Mouse (Mus musculus) erythroblast, adult 5-6 weeks (primary cell): ENCODE data around the gene Crb1. TPM values are rescaled to one million over a fixed set of nuclear protein-coding genes. Genes with fewer than 3 reads are reported as not detected.
A peak's percentile ranks its signal among the peaks of the same experiment; 100 is the strongest.
"Not testable (repeated sequence)": the region's sequence is repeated elsewhere in the genome, so short reads cannot be mapped to it uniquely, and the experiment has no call there.

Source experiments
- ATAC-seq: replicated peaks from 2 replicates; pipeline ENCODE4 v1.8.0; 2016; ENCODE audit warnings: moderate number of reproducible peaks, mild to moderate bottlenecking, moderate TSS enrichment, inconsistent platforms; ENCODE audit not compliant: poor library complexity, low FRiP score, severe bottlenecking
- total RNA-seq, 2 experiments: library from RNA; stranded (forward) in 1 of 2; stranded (reverse) in 1 of 2; fragments of 150-400 nt in 1 of 2; fragments of 200-764, 138-1000 nt in 1 of 2; gene quantifications; 2 replicates each; pipeline versions ENCODE4 v1.2.3 to v1.2.4; 2015 to 2017; ENCODE audit warnings: low replicate concordance in 2 of 2

Crb1 gene
- 0.84 TPM in 1 of 2 replicates, not detected in the other for total RNA-seq (2015; ENCODE audit: low replicate concordance)
- not detected in 2 replicates for total RNA-seq (2017; ENCODE audit: low replicate concordance)

DNA sequence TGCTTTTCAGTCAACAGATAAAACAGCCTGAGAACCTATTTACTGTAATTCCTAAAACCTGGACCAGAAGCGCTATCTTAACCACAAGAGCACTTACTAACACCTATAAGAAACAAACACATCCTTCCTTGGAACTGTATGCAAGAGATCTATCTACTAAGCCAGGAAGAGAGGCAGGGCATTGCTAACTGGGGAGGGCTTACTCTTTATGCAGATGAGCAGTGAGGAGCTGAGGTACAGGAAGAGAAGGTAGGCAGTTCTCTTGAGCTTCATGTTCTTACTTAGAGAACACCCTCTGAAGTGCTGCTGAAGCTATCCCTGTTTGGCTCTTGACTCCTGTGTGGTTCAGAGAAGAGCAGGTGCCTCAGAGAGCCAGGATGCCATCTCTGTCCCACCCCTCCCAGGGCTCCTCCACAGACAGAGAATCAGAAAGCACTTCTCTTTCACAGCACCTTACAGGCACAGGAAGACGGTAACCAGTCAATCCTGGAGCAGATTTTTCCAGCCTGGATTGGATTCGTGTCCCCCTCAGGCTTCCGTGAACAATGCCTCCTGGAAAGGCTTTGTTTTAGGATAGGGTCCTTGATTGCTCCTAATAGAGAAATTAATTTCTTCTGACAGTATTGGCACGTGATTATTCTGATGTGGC, at the start of gene Crb1:
Crb1 (minus strand) TSS at position 463 of the 649 bp plus-strand sequence.
- no peak for ATAC-seq

DNA sequence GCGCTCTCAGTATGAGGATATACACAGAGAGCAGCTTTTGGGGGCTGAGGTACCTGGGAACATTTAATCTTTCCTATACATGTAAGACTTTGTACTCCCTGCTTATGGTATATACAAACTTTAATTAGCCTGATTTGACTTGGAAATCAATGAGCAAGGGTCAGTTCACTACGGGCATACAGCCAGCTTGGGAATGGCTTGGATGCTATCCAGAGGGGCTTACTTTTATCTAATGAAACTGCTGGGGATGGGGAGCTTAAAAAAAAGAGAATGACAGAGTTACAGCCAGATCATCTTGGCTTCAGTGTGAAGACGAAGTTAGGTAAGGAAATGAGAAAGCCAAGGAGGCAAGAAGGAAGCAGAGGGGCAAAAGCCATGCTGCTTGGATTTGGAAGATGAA, 48.1 kb upstream of the Crb1 start:
- ATAC-seq, result no peak

DNA sequence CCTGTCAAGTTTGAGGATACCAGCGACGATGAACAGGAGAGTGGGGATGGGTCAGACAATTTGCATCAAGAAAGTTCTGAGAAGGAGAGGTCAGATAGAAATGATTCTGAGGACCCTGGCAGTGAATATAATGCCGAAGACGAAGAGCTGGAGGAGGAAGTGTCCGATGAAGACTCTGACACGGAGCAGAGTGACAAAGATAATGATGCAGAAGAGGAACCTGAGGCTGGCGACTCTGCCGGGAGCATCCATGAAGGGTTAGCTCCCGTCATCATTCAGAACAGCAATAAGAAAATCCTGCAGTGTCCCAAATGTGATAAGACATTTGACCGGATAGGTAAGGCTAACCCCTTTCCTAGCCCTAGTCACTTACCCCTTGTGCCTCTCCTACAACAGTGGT, 47.0 kb upstream of the Crb1 start:
- ATAC-seq, result no peak

DNA sequence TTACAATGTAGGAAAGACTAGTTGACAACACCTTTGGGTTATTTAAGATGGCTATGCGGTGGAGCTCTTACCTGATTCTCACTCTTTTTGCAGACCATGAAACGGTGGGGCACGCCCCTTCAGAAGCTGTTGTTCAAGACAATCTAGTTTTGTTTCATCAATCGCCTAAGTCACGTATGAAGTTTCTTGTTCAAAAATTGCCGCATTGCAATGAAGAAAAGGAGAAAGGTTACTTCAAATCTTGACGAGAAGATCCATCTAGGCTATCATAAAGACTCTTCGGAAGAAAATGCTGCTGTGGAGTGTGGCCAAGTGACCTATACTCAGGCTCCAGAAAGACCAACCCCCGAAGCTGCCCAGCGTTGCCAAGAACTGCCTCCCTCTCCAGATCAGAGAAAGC, 46.0 kb upstream of the Crb1 start:
- ATAC-seq, result no peak

DNA sequence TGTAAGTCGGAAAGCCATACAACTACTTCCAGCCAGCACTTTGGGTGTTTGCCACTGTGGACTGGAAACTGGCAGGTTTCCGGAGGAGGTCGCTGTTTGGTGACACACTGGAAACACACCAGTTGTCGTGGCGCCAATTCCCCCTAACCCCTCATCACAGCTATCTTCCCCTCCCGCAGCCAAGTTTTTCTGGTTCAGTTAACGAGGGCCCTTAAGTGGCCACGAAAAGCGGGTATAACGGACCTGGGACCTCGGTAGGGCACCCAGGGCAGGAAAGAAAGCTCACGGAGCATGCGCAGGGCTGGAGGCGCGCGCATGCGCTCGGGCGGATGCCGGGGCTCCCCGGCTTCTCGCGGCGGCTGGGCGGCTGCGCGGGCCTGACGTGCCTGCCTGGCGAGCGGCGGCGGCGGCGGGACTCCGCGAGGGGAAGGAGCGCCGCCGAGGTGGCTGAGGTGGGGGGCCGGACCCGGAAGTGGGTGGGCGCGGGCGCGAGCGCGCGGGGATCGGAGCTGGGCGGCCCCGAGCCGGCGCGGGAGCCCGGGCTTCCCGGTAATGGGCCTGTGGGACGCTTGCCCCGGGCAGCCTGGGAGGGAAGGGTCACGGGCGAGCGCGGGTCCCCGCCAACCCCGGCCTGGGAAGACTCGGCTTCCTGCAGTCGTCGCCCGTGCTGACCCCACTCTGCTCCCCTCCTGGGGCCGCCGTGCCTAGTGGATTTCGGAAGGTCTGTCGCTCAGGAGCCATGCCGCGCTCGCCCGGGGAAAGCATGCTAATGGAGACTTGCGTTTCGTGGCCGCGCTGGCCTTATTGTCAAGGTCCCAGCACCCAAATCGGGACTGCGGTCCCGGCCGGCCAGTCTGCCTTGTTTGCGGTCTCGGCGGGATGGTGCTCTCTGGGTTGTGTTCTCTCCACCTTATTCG, 45.2 kb upstream of the Crb1 start, which contains the start of gene Zbtb41:
Zbtb41 (plus strand) TSS at position 414 of the 917 bp plus-strand sequence.
- peak; percentile 93 for ATAC-seq

DNA sequence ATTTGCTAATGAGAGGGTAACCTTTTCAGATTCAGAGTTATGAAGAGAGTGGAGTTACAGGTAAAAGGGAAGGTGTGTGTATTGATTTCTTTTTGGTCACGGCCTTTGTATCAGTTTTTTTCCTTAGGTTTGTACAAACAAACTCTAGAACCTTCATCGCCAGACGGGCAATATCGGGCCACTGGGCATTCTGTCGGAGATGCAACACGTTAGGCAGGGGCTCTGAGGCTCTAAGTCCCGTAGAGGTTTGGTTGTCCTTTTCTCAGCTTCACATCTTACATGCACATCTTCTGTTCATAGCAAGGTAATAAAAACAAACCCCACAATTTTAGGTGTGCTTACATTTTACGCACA, 44.6 kb upstream of the Crb1 start:
- ATAC-seq, result peak; percentile 72

DNA sequence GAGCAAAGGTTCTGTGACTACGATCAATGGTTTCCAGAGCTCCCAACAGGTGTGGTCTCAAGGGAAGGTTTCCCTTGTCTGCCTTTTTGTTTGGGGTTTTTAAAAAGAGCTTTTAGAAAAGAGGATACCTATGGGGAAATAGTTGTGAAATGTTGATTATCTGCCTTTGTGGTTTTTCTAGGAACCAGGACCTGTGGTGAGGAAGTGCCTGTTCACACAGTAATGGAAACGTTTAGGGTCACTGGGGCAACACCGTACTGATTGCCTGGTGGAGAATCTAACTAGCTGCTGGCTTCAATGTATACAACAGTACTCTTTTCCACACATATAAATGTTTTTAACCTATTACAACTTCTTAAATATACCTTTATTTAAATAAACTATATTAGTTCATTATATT, 36.6 kb upstream of the Crb1 start:
- no peak for ATAC-seq

DNA sequence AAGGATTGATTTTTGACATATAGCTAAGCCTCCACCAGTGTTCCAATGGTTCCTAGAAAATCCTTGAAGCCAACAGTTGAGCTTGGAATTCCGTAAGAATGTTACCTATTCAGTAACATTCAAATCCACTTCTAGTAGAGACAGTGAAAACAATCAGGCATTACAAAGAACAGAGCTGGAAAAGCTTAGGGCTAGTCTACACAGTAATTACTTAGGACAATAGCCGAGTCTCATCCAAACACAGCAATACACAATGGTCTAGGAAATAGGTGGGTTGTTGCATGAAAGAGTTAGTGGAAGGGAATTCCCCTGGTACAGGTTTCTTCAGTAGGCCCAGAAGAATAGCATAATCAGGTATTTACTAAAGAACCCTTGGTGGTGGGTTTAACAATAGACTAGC, 35.5 kb upstream of the Crb1 start:
- not testable (repeated sequence) for ATAC-seq

DNA sequence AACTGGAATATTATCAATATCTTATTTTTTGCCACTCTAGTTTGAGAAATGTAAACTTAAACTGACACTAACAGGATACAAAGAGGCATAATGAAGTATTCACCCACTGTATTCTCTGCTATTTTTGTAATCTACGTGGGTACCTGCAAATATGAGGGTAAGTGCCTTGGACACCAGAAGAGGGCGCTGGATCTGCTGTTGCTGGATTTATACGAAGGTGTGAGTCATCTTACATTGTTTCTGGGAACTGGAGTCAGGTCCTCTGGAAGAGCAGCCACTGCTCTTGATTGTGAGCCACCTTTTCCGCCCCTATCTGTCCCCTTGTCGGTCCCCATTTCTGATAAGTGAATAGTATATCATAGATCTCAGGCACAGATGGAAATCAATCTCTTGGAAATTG, 30.8 kb upstream of the Crb1 start:
- ATAC-seq, result no peak

DNA sequence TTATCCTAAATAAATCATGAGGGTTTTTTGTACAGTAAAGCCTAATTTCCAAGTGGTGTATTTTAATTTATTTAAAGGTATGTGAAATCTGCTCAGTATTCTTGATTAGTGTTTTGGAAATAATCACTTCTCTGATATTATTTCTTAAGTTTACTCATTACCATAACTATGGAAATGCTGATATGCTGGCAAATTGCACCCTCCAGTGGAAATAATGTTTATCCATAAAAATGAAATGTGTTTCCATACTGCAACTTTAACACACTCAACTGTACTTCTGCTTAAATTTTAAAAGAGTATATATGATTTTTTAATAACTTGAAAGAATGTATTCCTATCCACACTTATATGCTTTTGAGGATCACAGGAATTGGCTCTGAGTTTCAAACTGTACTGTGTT, 28.9 kb upstream of the Crb1 start:
- no peak for ATAC-seq

DNA sequence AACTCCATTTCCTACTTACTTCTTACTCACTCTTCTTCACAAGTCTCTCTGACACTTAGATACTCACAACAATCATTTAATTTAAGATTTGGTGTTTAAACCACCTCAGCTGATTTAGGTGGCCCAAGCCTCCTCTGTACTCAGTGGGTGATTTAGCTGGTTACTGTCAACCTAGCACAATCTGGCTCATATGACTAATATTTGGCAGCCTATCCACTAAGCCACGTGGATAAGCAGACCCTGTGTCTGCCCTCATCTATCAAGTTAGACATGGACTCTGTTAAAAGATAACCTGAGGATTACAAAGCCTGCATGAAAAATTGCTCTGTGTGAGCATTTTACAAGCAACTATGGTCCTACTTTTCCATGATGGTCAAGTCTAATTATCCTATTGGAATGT, 19.7 kb upstream of the Crb1 start:
- ATAC-seq, result no peak

DNA sequence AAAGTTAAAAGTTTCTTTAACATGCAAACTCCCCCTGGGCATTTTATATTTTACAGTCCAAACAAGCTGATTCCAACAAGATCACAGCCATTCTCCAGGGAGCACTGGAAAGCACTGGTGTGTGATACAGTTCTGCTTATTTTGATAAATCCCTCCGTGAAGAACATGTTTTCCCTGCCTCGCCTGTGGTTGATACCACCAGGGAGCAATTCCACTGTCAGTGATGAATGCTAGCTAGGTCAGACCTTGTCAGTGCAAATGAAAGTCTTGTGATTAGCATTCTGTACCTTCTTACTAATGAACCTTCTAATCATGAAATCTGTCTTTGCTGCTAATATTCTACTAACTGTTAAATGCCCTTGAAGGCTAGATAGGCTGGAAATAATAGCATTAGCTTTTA, 14.8 kb upstream of the Crb1 start:
- no peak for ATAC-seq

DNA sequence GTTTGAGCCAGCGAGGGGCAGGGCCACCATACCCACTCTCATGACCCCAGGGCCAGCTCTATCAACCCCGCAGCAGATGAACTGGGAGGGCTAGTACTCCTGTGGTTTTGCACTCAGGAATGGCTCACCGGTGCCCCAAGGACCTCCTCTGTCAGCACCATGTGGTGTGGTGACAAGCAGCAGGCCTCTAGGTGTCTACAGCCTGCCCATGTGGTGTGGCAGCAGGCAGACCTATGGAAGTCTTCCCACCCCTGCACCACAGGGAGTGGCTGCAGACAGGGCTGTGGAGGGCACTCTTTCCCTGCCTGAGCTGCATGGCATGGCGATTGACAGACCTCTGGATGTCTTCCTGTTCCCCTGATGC, 2.7 kb upstream of the Crb1 start:
- no peak for ATAC-seq

DNA sequence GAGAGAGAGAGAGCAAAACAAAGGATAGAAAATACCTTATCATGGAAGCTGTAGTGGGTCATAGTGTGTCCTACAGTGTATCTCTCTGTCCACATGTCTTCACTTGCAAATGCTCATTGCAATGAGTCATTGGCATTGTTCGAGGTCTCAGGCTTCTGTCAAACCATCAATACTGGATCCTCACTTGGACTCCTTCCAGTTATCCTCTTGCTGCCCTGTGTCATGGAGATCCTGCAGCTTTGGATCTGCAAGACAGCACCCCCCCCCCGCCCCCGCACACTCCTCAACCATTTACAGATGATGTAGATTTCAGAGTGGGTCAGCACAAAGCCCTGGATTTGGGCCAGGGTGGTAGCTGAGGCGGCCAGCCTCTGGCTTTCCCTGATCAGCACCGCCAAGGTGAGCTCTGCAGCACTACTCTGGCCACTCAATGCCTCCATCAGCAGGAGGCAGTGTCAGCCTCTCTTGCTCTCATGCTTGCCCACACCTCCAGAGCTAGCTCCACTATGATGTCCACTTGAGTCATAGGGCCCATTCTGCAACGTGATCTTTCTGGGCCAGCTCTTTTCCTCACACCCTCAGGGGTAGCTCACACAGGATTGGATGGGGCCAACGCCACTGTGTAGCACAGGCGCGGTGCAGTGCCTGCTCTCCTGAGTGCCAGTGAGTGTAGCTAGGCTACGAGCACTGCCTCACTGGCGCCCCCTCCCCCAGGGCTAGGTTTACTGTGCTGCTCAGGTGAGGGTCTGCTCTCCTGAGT, 2.1 kb upstream of the Crb1 start:
- ATAC-seq, result no peak

DNA sequence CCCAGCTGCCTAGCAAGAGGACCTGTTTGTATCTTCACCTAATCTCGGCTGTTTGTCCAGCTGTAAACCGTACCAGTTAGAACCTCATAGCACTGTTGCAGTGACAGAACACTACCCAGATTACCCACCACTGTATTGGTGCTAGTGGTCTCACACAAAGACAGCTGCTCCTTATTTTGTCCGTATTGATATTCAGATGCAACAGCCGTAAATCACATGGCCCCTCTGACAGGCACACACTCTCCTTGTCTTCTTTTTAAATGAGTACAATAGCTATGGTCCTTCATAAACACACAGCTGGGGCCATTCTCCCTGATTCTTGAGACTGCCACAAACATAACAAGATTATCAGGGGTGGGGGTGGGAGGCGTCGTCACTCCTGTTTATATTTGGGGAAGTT, 1.0 kb downstream of the Crb1 start:
- ATAC-seq, result no peak

DNA sequence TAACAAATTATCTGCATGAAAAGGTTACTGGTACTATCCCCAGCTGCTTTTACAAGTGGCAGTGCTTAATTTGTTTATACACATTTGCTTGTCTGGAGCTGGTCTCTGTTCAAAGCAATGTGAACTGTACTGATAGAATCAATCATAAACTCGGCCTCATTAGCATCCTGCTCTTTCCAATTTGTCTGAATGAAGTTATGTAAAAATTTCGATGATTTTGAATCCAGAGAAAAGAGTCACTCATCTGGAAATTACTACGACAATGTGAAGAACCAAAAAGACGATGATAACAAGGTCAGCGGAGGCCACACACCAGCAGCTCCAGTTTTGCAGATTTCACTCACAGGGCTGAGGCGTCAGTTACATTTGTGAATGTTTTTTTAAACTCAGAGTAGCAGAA, 5.6 kb downstream of the Crb1 start:
- no peak for ATAC-seq

DNA sequence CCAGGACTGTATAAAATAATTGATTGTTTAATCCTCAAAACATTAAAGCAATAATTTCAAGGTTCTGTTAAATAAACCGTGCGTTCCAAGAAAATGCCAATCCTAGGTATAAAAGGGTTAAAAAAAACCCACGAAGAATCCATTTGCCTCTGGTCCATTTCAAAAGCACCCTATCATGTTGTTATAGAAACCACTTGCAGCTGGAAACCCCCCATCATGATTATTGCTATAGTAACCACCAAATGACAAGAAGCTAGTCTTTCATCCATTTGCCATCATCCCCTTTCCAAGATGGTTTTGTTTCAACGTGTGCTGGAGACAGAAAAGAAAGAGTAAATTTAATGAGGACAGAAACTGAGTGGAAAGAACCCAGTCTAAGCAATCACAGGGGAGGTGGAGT, 28.3 kb downstream of the Crb1 start:
- ATAC-seq, result no peak

DNA sequence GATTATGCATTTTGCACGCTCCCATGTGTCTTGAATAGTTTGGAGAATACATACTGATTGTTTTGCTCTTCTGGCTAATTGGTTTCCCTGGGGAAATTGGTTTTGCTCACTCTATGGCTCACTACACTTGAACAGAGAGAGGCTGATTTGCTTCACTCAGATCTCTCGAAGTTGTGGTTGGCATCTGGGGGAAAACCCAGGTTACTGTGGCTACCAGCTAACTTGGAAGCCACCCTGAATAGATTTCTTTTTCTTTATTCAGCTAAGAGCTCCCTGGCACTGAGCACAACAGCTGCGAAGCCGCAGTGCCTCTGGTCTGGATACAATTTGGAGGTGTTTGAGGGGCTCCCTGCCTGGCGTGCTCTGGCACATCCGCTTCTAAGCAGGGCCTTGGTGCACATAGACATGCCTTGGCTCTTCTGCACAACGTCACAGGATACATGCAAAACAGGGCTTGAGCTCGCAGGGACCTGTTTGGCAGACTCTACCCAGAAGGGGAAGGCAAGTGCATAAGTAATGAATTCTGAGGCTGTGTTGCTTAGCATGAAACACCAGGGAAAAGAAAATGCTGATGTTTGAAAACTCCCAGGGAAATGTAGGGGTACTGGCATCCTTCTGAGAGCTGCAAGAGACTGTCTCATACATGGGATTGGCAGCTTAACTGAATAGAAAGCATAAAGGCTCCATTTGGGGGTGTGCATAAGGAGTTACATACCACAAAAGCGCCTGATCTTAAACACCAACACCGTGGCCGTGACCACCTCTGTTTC, 30.1 kb downstream of the Crb1 start:
- ATAC-seq, result no peak

DNA sequence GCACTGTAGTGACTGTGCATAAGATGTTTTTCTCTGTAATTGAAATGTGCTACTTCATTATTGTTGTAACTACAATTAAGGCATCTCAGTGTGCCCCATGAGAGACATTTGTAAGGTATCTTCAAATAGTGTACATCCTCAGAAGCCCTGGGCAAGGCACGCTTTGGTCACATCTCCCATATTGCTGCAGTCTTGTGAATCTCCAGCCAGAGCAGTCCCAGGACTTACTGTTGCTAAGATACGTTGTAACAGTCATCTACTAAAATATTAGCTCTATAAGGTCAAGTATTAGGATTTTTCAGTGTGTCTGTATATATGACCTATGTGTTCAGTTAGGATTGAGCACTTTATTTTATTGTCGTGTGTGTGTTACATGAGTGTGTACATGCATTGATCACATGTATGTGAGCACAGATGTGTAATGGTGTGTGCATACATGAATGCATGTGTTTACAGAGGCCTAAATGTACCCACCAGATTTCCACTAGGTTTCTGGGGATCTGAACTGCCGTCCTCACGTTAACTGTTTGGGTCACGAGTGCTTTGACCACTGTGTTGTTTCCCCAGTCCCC, 30.8 kb downstream of the Crb1 start:
- ATAC-seq, result no peak
